Mouse (Mus musculus) olfactory bulb, adult 2 months (tissue): ENCODE data around the gene Ahsg. TPM values are rescaled to one million over a fixed set of nuclear protein-coding genes. Genes with fewer than 3 reads are reported as not detected.

Source experiments
- H3K27ac ChIP-seq: fragments of 200-500 bp; 2 replicates; pipeline ENCODE4 v1.5.1; 2012; ENCODE audit warnings: low read depth, low read length; ENCODE audit not compliant: insufficient read depth
- H3K4me1 ChIP-seq: fragments of 200-500 bp; 2 replicates; pipeline ENCODE4 v1.6.1; 2012; ENCODE audit warnings: low read length; ENCODE audit not compliant: control insufficient read depth, insufficient read depth
- H3K4me3 ChIP-seq: fragments of 200-500 bp; 2 replicates; pipeline ENCODE4 v1.5.1; 2012; ENCODE audit warnings: mild to moderate bottlenecking, low read depth, low read length, moderate library complexity; ENCODE audit not compliant: insufficient read depth
- CTCF ChIP-seq: fragments of 200-500 bp; IDR thresholded peaks from 2 replicates; pipeline ENCODE4 v1.5.1; 2012; ENCODE audit warnings: low read depth, mild to moderate bottlenecking, low read length, moderate library complexity; ENCODE audit not compliant: insufficient read depth
- POLR2A ChIP-seq: fragments of 200-500 bp; IDR thresholded peaks from 2 replicates; pipeline ENCODE4 v1.6.1; 2012; ENCODE audit warnings: mild to moderate bottlenecking, low read depth, low read length, moderate library complexity; ENCODE audit not compliant: insufficient read depth
- WGBS: fragments of 180-500 bp; shearing (Covaris S2); methylation state at CpG from one replicate; pipeline ENCODE4 v1.1.7; 2018; 5-methylcytosine and 5-hydroxymethylcytosine counted together
- polyA plus RNA-seq: library from polyadenylated mRNA; stranded (reverse); fragments of >200 nt; gene quantifications from 2 replicates; pipeline ENCODE4 v1.2.4, GENCODE M21; 2012; ENCODE audit warnings: low replicate concordance; ENCODE audit not compliant: missing spikeins, insufficient read depth, insufficient read length

Ahsg gene
- polyA plus RNA-seq, 1 experiment, result not detected

DNA sequence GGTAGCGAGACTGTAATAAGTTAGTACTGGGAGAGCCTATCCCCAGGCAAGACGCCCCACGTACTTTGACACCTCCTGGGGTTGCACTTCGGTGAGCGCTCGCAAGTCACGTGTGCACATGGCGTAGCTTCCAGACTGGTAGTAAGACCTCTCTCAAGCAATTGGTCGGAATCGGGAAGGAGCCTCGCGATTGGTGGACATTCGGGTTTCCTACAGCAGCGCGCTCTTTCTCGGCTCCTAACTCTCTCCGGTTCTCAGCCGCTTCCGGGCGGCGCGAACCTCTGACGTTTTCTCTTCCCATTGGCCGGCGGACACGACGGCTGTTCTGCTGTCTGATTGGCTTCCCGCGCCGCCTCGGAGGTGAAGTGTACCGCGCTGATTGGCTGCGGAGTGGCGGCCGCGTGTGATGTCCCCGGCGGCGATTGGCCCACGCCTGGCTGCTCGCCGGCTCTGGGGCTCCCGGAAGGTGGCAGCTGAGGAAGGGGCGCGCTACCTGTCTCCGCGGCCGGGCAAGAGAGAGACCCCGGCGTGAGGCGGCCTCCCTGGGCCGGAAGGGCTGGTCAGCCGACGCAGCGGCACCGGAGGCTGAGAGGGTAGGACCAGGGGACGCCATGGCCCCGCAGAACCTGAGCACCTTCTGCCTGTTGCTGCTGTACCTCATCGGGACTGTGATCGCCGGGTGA lies 33.5 kb upstream of the Ahsg start, which contains the start of the genes Tbccd1 and Dnajb11:
TSS of gene Tbccd1 (minus strand) at position 239 of the 683 bp plus-strand sequence.
TSS of gene Dnajb11 (plus strand) at position 415 of the 683 bp plus-strand sequence.
- Histone ChIP-seq H3K27ac (0 out of 2 replicates have a peak within 1 kb of the TSS, but pooled peaks have one; percentile 13), H3K4me1 (peaks cover 4% of the 10 kb centered on the region; the same call in 1 of the 2 replicates), H3K4me3 (peak within 1 kb of the TSS; percentile 89)
- under 1% methylated on average over 62 of the region's 62 CpGs for WGBS
- TF ChIP-seq CTCF (no peak), POLR2A (peak; percentile 53; the same call in 1 of the 2 replicates)

DNA sequence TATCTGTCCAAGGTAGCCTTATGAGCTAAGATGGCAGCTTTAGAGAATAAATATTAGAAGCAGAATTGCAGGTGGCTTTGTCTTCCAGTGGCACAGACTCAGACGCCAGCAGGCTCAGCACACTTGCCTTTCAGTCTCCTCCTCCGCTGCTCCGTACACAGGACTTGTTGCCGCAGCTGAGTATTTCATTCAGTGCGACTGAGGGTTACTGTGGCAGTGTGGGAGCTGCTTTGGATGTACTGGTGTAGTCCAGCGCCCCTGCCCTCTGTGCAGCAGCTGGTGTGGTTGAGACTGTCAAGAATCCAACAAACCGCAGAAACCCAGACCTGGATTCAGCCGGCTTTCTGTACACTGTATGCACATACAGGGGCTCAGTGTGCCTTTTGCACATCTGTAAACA lies 18.7 kb upstream of the Ahsg start:
- Histone ChIP-seq H3K4me3 (no peak overlapping the region), H3K27ac (no peak overlapping the region), H3K4me1 (no peaks in the 10 kb centered on the region)
- 80% methylated on average over 8 of the region's 8 CpGs for WGBS
- no peak for TF ChIP-seq CTCF
- TF ChIP-seq POLR2A, result no peak

DNA sequence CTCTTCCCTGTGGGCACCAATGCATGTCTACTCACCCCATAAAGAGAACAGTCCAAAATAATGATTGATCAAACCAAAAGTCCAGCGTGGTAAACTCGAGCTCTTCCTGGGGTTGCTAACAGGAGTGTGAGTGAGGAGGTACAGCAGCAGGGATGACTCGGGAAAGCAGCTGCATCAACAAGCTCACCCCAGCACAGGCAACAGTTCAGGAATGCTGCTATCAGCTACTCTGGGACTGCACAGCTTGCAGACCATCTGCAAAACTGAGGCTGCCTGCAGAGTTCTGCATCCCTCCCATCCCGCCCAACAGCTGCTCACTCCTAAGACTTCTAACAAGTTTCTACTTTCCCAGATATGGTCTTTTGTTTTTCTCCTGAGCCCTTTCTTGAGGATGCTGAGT lies 17.7 kb upstream of the Ahsg start:
- WGBS, result 72% methylated on average over 4 of the region's 4 CpGs
- H3K27ac ChIP-seq, result no peak overlapping the region
- H3K4me3 ChIP-seq, result no peak overlapping the region
- H3K4me1 ChIP-seq, result no peaks in the 10 kb centered on the region
- TF ChIP-seq CTCF (no peak), POLR2A (no peak)

DNA sequence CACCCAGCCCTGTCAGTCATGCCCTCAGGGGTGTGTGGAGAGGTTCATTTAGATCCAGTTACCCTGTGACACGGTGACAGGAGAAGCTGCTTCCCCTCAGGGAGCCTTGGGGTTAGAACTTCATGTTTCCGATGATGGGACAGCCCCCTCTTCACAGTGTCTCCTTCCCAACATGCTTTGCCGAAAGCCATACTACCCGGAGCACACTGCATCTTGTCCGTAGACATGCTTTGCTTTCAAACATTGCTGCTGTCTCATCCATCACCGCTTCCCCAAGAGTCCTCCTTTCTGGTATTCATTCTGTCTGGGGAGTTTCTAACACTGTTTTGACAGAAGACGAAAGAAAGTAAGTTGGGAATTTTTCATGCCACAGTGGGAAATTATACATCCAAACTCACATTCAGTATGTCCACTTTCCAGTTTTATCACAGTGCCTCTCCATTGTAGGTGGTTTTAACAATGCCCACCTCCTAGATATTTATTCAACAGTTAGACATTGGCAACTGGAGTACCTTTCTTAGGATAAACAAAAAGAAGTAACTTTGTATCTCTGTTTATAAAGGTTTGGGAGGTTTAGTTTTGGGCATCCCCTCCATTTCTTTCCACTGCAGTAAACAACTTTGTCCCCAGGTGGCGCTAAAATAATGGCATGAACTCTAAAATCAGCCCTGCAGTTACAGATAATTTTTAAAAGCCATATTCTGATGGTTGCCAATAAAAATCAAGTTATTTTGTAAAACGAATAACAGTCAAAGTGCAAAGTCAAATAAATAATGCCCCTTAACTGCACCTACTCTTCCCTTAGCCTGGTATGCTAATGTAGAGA lies 14.6 kb upstream of the Ahsg start:
- 45% methylated on average over 9 of the region's 9 CpGs for WGBS
- no peak for TF ChIP-seq POLR2A
- no peak for TF ChIP-seq CTCF
- no peak overlapping the region for H3K4me3 ChIP-seq
- no peak overlapping the region for H3K27ac ChIP-seq
- H3K4me1 ChIP-seq, result no peaks in the 10 kb centered on the region

DNA sequence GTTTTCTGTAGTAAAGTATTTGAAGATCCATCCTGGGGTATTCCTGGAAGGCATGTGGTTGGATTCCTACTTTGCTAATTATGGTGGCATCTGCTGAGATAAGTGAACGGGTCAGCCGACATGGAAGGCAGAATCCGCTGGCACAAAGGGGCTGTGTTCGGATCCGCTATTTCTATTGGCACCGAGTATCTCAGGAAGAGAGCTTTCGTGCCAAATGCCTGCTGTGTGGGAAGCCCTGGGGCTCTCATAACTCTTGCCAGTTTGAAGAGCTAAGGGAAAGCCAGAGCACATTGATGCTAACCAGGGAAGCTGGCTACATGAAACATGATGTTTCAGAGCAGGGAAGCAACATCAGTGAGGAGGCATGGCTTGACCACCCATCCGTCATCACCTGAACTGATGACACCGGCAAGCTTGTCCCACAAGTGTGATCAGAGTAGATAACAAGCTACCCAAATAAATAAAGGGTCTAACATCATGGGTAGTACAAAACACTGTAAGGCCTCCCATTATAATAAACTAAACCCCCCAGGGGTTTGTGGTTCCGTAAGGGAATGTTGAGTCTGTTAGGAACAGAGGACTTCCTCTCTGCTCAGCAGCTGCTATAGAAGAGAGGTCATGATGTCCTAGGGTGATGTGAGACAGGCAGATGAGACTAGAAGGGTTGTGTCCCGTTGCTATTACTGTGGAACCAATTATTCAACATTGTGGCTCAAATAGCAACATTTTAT lies 13.3 kb upstream of the Ahsg start:
- H3K4me1 ChIP-seq, result no peaks in the 10 kb centered on the region
- 41% methylated on average over 11 of the region's 11 CpGs for WGBS
- TF ChIP-seq POLR2A (no peak), CTCF (no peak)
- H3K27ac ChIP-seq, result no peak overlapping the region
- no peak overlapping the region for H3K4me3 ChIP-seq

DNA sequence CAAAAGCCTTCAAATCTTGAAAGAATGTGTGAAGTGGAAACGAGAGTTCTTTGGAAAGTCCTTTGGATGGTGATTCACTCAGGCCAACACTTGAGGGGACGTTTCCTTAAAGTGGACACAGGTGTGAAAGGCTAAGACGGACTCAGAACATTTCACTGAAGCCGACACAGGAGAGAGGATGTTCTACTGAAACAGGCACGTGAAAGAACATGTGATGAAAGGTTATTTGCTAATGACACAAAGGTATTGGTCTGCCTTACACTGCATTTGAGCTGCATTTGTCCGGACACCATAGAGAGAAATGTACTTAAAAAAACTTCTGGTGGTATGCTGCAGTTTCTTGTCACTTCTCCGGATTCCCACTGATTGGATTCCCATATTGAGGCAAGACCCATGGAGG lies 12.4 kb upstream of the Ahsg start:
- TF ChIP-seq CTCF (no peak), POLR2A (no peak)
- 77% methylated on average over 7 of the region's 7 CpGs for WGBS
- H3K4me3 ChIP-seq, result no peak overlapping the region

DNA sequence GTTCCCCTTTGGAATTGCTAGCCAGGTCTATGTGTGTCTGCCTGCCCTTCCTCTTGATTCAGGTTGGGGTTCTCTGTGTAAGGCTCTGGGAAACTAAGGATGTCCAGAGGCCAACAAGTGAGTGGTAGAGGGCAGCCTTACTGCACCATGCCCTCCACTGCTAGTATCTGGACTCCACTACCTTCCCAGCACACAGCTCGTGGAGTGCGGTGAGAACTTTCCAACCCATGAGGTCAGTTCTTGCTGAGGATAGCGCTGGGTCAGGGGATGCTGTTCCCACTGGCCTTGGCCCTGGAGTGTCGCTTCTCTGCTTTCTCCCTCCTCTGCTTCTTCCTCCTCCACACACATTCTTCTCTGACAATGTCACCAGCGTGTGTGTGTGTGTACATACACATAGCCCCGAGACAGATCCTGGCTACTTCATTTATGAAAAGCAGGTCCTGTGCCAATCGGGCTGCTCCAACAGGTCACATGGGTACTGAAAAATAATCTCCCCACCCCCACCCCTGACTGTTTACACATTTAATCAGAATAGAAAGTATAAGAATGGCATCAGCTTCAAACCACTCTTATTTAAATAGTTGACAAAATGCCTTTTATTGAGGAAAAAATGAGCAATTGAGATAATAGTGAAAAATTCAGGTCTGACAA lies 11.0 kb upstream of the Ahsg start:
- no peak for TF ChIP-seq CTCF
- no peak for TF ChIP-seq POLR2A
- Histone ChIP-seq H3K4me1 (no peaks in the 10 kb centered on the region), H3K27ac (no peak overlapping the region), H3K4me3 (no peak overlapping the region)
- WGBS, result 61% methylated on average over 7 of the region's 7 CpGs

More for the DNA sequence above, 12.4 kb upstream of the Ahsg start:
- H3K4me1 ChIP-seq, result no peaks in the 10 kb centered on the region
- H3K27ac ChIP-seq, result no peak overlapping the region

DNA sequence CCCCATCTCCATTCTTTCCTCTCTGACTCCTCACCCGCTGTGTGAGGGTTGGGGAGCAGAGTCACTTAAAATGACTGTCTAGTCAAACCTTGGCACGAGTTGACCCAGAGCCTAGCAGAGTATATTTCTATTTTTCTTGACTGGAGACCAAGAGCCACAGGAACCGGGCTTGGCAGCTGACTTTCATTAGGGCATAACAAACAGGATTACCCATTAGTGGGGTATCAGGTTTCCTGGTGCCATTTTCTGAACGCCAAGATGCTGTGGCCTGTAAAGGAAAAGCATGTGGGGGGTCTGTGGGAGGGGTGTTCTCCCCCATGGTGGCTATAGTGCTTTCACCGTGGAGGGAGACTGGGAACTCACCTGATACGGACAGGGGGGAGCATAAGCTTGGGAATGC lies 10.2 kb upstream of the Ahsg start:
- WGBS, result 26% methylated on average over 6 of the region's 6 CpGs
- H3K27ac ChIP-seq, result no peak overlapping the region
- no peaks in the 10 kb centered on the region for H3K4me1 ChIP-seq
- no peak overlapping the region for H3K4me3 ChIP-seq
- TF ChIP-seq POLR2A, result no peak
- TF ChIP-seq CTCF, result no peak

DNA sequence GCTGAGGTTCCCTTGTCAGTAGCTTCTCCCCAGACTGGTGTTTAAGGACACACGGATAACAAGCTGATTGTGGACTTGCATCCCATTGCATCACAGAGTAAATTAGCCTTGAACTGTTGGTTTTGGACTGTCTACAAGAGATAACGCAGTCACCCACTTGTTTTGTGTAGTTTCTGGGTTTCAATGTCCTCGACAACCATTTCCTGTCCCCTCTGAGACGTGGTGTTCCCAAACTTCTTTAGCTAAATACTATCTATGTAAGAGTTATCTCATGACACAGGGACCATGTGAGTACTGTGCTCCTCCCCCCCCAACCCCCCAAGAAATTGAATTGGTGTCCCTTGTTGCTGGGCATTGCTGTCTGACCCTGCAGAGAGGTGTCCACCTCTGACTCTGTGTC lies 9.6 kb upstream of the Ahsg start:
- H3K27ac ChIP-seq, result no peak overlapping the region
- no peaks in the 10 kb centered on the region for H3K4me1 ChIP-seq
- no peak for TF ChIP-seq CTCF
- TF ChIP-seq POLR2A, result no peak
- 72% methylated on average over 4 of the region's 4 CpGs for WGBS
- H3K4me3 ChIP-seq, result no peak overlapping the region
